Mouse (Mus musculus): Measurements from ENCODE around the gene Coq10a. TPM values are rescaled to one million over a fixed set of nuclear protein-coding genes. Genes with fewer than 3 reads are reported as not detected.

Coq10a gene
- polyA plus RNA-seq, 1 experiment from 2014 or later = 11.0 TPM

GRCm38 (mm10) chr10:128358796-128359195, 10.0 kb downstream of the Coq10a start:
- DNase-seq (ENCODE audit: low spot score) (peak; percentile 52), ATAC-seq (ENCODE audit: insufficient number of reproducible peaks, low FRiP score, low TSS enrichment, low read depth) (no peak)
- Histone ChIP-seq H3K36me3 (ENCODE audit: control insufficient read depth, insufficient read depth, low read length) (peaks cover 33% of the 10 kb centered on the region), H3K4me3 (ENCODE audit: low read depth, low read length) (no peak overlapping the region), H3K27ac (replicated peaks; ENCODE audit: low read depth, low read length) (no peak overlapping the region), H3K4me2 (ENCODE audit: low read depth, severe bottlenecking) (no peak overlapping the region), H3K9ac (ENCODE audit: low read length) (no peak overlapping the region), H3K27me3 (ENCODE audit: control insufficient read depth, insufficient read depth, low read length) (no peaks in the 10 kb centered on the region), H3K9me3 (ENCODE audit: control insufficient read depth, low read length) (no peaks in the 10 kb centered on the region), H3K4me1 (ENCODE audit: control insufficient read depth, insufficient read depth, low read length) (no peaks in the 10 kb centered on the region)
- 61% methylated on average over 2 of the region's 2 CpGs for WGBS

DNA sequence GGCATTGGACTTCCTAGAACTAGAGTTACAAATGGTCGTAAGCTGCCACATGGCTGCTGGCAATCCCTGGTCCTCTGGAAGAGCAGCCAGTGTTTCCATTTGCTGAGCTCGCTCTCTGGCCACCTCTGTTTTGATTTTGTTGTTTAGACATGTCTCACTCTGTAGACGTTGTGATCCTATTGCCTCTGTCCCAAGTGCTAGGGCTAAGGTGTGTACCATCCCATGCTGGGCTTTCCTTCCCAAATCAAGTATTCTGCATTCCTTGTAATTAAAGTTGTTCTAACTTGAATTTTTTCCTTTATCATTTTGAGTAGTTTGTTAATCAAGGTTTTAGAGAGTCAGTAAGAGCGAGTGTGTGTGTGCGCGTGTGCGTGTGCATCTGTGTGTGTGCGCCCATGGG, 21.3 kb downstream of the Coq10a start:
- Histone ChIP-seq H3K27ac (replicated peaks; ENCODE audit: low read depth, low read length) (no peak overlapping the region), H3K27me3 (ENCODE audit: control insufficient read depth, insufficient read depth, low read length) (no peaks in the 10 kb centered on the region), H3K4me1 (ENCODE audit: control insufficient read depth, insufficient read depth, low read length) (no peaks in the 10 kb centered on the region; the same call in 1 of the 2 replicates), H3K9me3 (ENCODE audit: control insufficient read depth, low read length) (no peaks in the 10 kb centered on the region), H3K4me3 (ENCODE audit: low read depth, low read length) (no peak overlapping the region), H3K9ac (ENCODE audit: low read length) (no peak overlapping the region), H3K36me3 (ENCODE audit: control insufficient read depth, insufficient read depth, low read length) (peaks cover 11% of the 10 kb centered on the region), H3K4me2 (ENCODE audit: low read depth, severe bottlenecking) (no peak overlapping the region)
- WGBS = 88% methylated on average over 8 of the region's 8 CpGs
- ATAC-seq (ENCODE audit: insufficient number of reproducible peaks, low FRiP score, low TSS enrichment, low read depth) (no peak), DNase-seq (ENCODE audit: low spot score) (no peak)

GRCm38 (mm10) chr10:128344568-128345275, 24.1 kb downstream of the Coq10a start:
- no peak for DNase-seq (ENCODE audit: low spot score)
- Histone ChIP-seq H3K27me3 (ENCODE audit: control insufficient read depth, insufficient read depth, low read length) (no peaks in the 10 kb centered on the region), H3K36me3 (ENCODE audit: control insufficient read depth, insufficient read depth, low read length) (no peaks in the 10 kb centered on the region), H3K9ac (ENCODE audit: low read length) (no peak overlapping the region), H3K4me2 (ENCODE audit: low read depth, severe bottlenecking) (no peak overlapping the region), H3K9me3 (ENCODE audit: control insufficient read depth, low read length) (no peaks in the 10 kb centered on the region), H3K4me3 (ENCODE audit: low read depth, low read length) (no peak overlapping the region), H3K27ac (replicated peaks; ENCODE audit: low read depth, low read length) (no peak overlapping the region), H3K4me1 (ENCODE audit: control insufficient read depth, insufficient read depth, low read length) (no peaks in the 10 kb centered on the region; the same call in 1 of the 2 replicates)
- WGBS = 77% methylated on average over 7 of the region's 7 CpGs
- no peak for ATAC-seq (ENCODE audit: insufficient number of reproducible peaks, low FRiP score, low TSS enrichment, low read depth)

- Histone ChIP-seq H3K4me2 (ENCODE audit: low read depth, severe bottlenecking) (no peak overlapping the region), H3K4me3 (ENCODE audit: low read depth, low read length) (no peak overlapping the region), H3K27ac (replicated peaks; ENCODE audit: low read depth, low read length) (no peak overlapping the region; the same call in 1 of the 2 replicates), H3K27me3 (ENCODE audit: control insufficient read depth, insufficient read depth, low read length) (no peaks in the 10 kb centered on the region), H3K4me1 (ENCODE audit: control insufficient read depth, insufficient read depth, low read length) (peaks cover 7% of the 10 kb centered on the region), H3K9me3 (ENCODE audit: control insufficient read depth, low read length) (no peaks in the 10 kb centered on the region), H3K36me3 (ENCODE audit: control insufficient read depth, insufficient read depth, low read length) (no peaks in the 10 kb centered on the region), H3K9ac (ENCODE audit: low read length) (no peak overlapping the region)
- no peak for DNase-seq (ENCODE audit: low spot score)
- 87% methylated on average over 1 of the region's 1 CpGs for WGBS
- ATAC-seq (ENCODE audit: insufficient number of reproducible peaks, low FRiP score, low TSS enrichment, low read depth) = no peak
These were observed 25.4 kb downstream of the Coq10a start for GRCm38 (mm10) chr10:128343436-128343835.

DNA sequence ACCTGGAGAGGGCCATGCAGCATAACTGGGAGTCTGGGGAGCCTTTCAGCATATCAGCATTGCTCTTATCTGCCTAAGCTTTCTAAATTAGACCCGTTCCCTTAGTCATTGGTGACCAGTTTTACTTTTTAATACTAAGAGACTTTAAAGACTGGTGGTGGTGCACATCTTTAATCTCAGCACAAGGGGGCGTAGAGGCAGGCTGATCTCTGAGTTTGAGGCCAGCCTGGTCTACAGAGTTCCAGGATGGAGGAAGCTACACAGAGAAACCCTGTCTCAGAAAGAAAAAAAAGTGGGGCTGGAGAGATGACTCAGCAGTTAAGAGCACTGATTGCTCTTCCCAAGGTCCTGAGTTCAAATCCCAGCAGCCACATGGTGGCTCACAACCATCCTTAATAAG, 28.5 kb downstream of the Coq10a start:
- WGBS = 85% methylated on average over 2 of the region's 2 CpGs
- DNase-seq (ENCODE audit: low spot score) (no peak), ATAC-seq (ENCODE audit: insufficient number of reproducible peaks, low FRiP score, low TSS enrichment, low read depth) (no peak)
- no peak overlapping the region for H3K27ac ChIP-seq (replicated peaks; ENCODE audit: low read depth, low read length)
- no peaks in the 10 kb centered on the region for H3K36me3 ChIP-seq (ENCODE audit: control insufficient read depth, insufficient read depth, low read length)
- no peak overlapping the region for H3K9ac ChIP-seq (ENCODE audit: low read length)
- H3K9me3 ChIP-seq (ENCODE audit: control insufficient read depth, low read length) = no peaks in the 10 kb centered on the region
- peaks cover 9% of the 10 kb centered on the region for H3K4me1 ChIP-seq (ENCODE audit: control insufficient read depth, insufficient read depth, low read length)
- H3K4me2 ChIP-seq (ENCODE audit: low read depth, severe bottlenecking) = no peak overlapping the region
- no peak overlapping the region for H3K4me3 ChIP-seq (ENCODE audit: low read depth, low read length)
- no peaks in the 10 kb centered on the region for H3K27me3 ChIP-seq (ENCODE audit: control insufficient read depth, insufficient read depth, low read length)

- H3K4me1 ChIP-seq (ENCODE audit: control insufficient read depth, insufficient read depth, low read length) = peaks cover 9% of the 10 kb centered on the region
- WGBS = 92% methylated on average over 2 of the region's 2 CpGs
- no peaks in the 10 kb centered on the region for H3K27me3 ChIP-seq (ENCODE audit: control insufficient read depth, insufficient read depth, low read length)
- ATAC-seq (ENCODE audit: insufficient number of reproducible peaks, low FRiP score, low TSS enrichment, low read depth) = no peak
- no peaks in the 10 kb centered on the region for H3K36me3 ChIP-seq (ENCODE audit: control insufficient read depth, insufficient read depth, low read length)
- peak overlapping the region; percentile 83 for H3K4me2 ChIP-seq (ENCODE audit: low read depth, severe bottlenecking)
- H3K27ac ChIP-seq (replicated peaks; ENCODE audit: low read depth, low read length) = no peak overlapping the region
- H3K9ac ChIP-seq (ENCODE audit: low read length) = no peak overlapping the region
- H3K4me3 ChIP-seq (ENCODE audit: low read depth, low read length) = peak overlapping the region; percentile 77
- no peaks in the 10 kb centered on the region for H3K9me3 ChIP-seq (ENCODE audit: control insufficient read depth, low read length)
- DNase-seq (ENCODE audit: low spot score) = no peak
These were observed 29.8 kb downstream of the Coq10a start for GRCm38 (mm10) chr10:128338948-128339347.

DNA sequence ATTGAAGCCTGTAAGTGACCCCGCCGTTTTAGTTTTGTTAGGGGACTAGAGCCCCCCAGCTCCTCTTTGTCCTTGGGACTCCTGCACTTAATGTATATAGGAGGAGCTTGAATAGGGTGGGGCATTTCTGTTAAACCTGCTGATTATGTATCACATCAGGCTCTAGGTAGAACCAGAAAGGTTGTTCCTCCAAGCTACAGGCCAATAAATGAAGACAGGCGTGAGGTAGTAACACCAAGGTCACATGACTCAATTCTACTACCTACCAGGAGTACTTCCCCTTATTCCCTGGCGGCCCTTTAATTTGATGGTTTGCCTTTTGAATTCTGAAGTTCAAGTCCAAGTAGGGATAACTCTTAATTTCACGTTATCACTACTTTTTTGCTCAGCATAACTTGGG, 30.4 kb downstream of the Coq10a start:
- Histone ChIP-seq H3K27me3 (ENCODE audit: control insufficient read depth, insufficient read depth, low read length) (no peaks in the 10 kb centered on the region), H3K9me3 (ENCODE audit: control insufficient read depth, low read length) (no peaks in the 10 kb centered on the region), H3K27ac (replicated peaks; ENCODE audit: low read depth, low read length) (peak overlapping the region; percentile 60), H3K4me2 (ENCODE audit: low read depth, severe bottlenecking) (peak overlapping the region; percentile 83), H3K4me1 (ENCODE audit: control insufficient read depth, insufficient read depth, low read length) (peaks cover 9% of the 10 kb centered on the region), H3K9ac (ENCODE audit: low read length) (peak overlapping the region; percentile 68), H3K36me3 (ENCODE audit: control insufficient read depth, insufficient read depth, low read length) (no peaks in the 10 kb centered on the region), H3K4me3 (ENCODE audit: low read depth, low read length) (peak overlapping the region; percentile 77)
- 25% methylated on average over 5 of the region's 5 CpGs for WGBS
- DNase-seq (ENCODE audit: low spot score) (no peak), ATAC-seq (ENCODE audit: insufficient number of reproducible peaks, low FRiP score, low TSS enrichment, low read depth) (no peak)

- Histone ChIP-seq H3K4me3 (ENCODE audit: low read depth, low read length) (peak within 1 kb of the TSS; percentile 77), H3K27ac (replicated peaks; ENCODE audit: low read depth, low read length) (peak within 1 kb of the TSS; percentile 60), H3K36me3 (ENCODE audit: control insufficient read depth, insufficient read depth, low read length) (no peaks in the 10 kb centered on the region), H3K9ac (ENCODE audit: low read length) (peak within 1 kb of the TSS; percentile 68), H3K4me2 (ENCODE audit: low read depth, severe bottlenecking) (peak within 1 kb of the TSS; percentile 83), H3K27me3 (ENCODE audit: control insufficient read depth, insufficient read depth, low read length) (no peaks in the 10 kb centered on the region), H3K9me3 (ENCODE audit: control insufficient read depth, low read length) (no peaks in the 10 kb centered on the region), H3K4me1 (ENCODE audit: control insufficient read depth, insufficient read depth, low read length) (peaks cover 9% of the 10 kb centered on the region)
- peak; percentile 99 for ATAC-seq (ENCODE audit: insufficient number of reproducible peaks, low FRiP score, low TSS enrichment, low read depth)
- DNase-seq (ENCODE audit: low spot score) = peak; percentile 98
- 1% methylated on average over 61 of the region's 61 CpGs for WGBS
These were observed 31.3 kb downstream of the Coq10a start, which contains the start of gene Cs for GRCm38 (mm10) chr10:128337306-128338181. Gene Cs (plus strand): TSS chr10:128337734.
